Mouse (Mus musculus) embryonic facial prominence, embryonic 14.5 days (tissue): ENCODE measurements at regions not wholly inside any gene's neighbourhood (a gene's known extent, or its start where the extent isn't known, plus 50 kb on each side); places are given as distances from the start of the nearest gene placed in this dataset.
A peak's percentile ranks its signal among the peaks of the same experiment; 100 is the strongest.

Source experiments
- ATAC-seq: fragments of 200-750 bp; cut with Nextera tagmentation; 2 replicates; pipeline ENCODE4 v1.8.0; 2017; ENCODE audit warnings: low read depth, moderate number of reproducible peaks, moderate TSS enrichment
- DNase-seq: peaks from one replicate; pipeline ENCODE4 v3.0.0-alpha.2; 2015; ENCODE audit warnings: low spot score
- H3K27ac ChIP-seq: fragments of 300-500 bp; sonication (generic); replicated peaks from 2 replicates; pipeline ENCODE4 v1.5.1; 2014; ENCODE audit warnings: low read depth, mild to moderate bottlenecking, low read length, moderate library complexity
- H3K27me3 ChIP-seq: fragments of 300-500 bp; sonication (generic); replicated peaks from 2 replicates; pipeline ENCODE4 v1.6.1; 2014; ENCODE audit warnings: low read length; ENCODE audit not compliant: control insufficient read depth, insufficient read depth
- H3K36me3 ChIP-seq: fragments of 300-500 bp; sonication (generic); 2 replicates; pipeline ENCODE4 v1.6.1; 2014; ENCODE audit warnings: low read length, mixed read lengths; ENCODE audit not compliant: control insufficient read depth, insufficient read depth
- H3K4me1 ChIP-seq: fragments of 300-500 bp; sonication (generic); 2 replicates; pipeline ENCODE4 v1.6.1; 2014; ENCODE audit warnings: antibody characterized with exemption, low read length; ENCODE audit not compliant: control insufficient read depth, insufficient read depth
- H3K4me2 ChIP-seq: fragments of 300-500 bp; sonication (generic); 2 replicates; pipeline ENCODE4 v1.6.1; 2014; ENCODE audit warnings: low read depth, mild to moderate bottlenecking, low read length, moderate library complexity, mixed read lengths
- H3K4me3 ChIP-seq: fragments of 300-500 bp; sonication (generic); 2 replicates; pipeline ENCODE4 v1.5.1; 2014; ENCODE audit warnings: low read depth, mild to moderate bottlenecking, low read length
- H3K9ac ChIP-seq: fragments of 300-500 bp; sonication (generic); 2 replicates; pipeline ENCODE4 v1.6.1; 2014; ENCODE audit warnings: low read depth, mild to moderate bottlenecking, low read length, moderate library complexity, mixed read lengths
- H3K9me3 ChIP-seq: fragments of 300-500 bp; sonication (generic); 2 replicates; pipeline ENCODE4 v1.6.1; 2016; ENCODE audit warnings: low read length; ENCODE audit not compliant: control insufficient read depth
- WGBS: fragments of 180-500 bp; shearing (Covaris S2); extraction: QIAGEN DNeasy Blood & Tissue Kit; methylation state at CpG from one replicate; pipeline ENCODE4 v1.1.7; 2014; 5-methylcytosine and 5-hydroxymethylcytosine counted together

DNA sequence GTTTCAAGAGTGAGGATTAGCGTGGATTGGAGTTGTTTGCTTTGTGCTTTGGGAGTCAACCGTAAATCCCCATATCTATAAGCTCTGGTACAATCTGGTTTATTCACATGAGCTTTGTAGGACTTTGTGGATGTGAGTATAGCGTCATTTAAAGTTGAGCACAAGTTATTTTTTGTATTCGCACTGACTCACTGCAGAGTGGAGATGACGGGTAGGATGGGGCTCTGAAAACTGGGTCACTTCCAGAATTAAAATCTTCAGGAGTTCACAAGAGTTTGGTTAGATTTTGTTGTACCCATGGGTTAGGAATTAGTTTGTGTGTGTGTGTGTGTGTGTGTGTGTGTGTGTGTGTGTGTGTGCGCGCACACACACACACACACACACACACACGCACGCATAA is 345.7 kb upstream of the Kif2a start:
- Histone ChIP-seq H3K27ac (no peak overlapping the region), H3K9ac (no peak overlapping the region), H3K4me3 (no peak overlapping the region), H3K36me3 (no peaks in the 10 kb centered on the region), H3K4me2 (no peak overlapping the region), H3K9me3 (no peaks in the 10 kb centered on the region), H3K4me1 (no peaks in the 10 kb centered on the region), H3K27me3 (no peaks in the 10 kb centered on the region)
- DNase-seq (no peak), ATAC-seq (no peak)
- WGBS, result 90% methylated on average over 7 of the region's 9 CpGs

DNA sequence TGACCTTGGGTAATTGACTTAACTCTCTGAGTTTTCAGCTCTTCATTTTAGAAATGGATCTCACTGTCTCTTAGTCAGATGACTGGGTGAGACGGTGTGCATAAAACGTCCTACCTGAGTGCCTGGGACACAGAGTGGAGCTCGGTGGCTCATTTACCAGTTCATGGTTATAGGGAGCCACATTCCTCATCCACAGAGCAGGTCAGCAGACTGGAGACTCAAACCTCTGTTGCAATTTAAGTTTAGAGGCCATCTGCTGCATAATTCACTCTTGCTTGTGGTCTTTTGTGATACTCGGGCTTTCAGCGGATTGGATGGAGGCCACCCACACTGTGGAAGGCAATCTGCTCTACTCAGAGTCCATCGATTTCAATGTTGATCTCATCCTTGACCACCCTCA is 343.8 kb upstream of the Kif2a start:
- no peaks in the 10 kb centered on the region for H3K9me3 ChIP-seq
- DNase-seq (no peak), ATAC-seq (no peak)
- no peak overlapping the region for H3K4me2 ChIP-seq
- no peaks in the 10 kb centered on the region for H3K36me3 ChIP-seq
- H3K9ac ChIP-seq, result no peak overlapping the region
- no peak overlapping the region for H3K4me3 ChIP-seq
- no peaks in the 10 kb centered on the region for H3K4me1 ChIP-seq
- WGBS, result 84% methylated on average over 6 of the region's 6 CpGs
- H3K27me3 ChIP-seq, result no peaks in the 10 kb centered on the region
- H3K27ac ChIP-seq, result no peak overlapping the region

DNA sequence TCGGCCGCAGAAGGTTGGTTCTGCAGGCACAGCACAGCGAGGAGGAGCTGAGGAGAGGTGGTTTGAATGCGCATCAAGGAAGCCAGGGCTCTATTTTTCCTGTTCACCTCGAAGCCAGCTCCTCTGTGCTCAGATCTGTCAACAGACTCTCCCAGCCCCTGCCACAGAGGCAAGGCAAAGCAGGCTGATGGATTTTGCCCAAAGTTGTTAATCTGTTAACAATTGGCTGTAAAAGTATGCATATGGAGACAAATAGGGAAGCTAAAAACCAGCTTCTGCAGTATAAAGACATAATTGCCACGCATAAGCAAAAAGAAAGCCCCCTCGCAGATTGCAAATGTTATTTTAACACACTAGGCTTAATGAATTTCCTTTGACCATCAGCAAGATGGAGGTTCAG is 343.3 kb upstream of the Kif2a start:
- no peak overlapping the region for H3K27ac ChIP-seq
- H3K36me3 ChIP-seq, result no peaks in the 10 kb centered on the region
- H3K4me1 ChIP-seq, result no peaks in the 10 kb centered on the region
- no peaks in the 10 kb centered on the region for H3K9me3 ChIP-seq
- 80% methylated on average over 7 of the region's 7 CpGs for WGBS
- H3K27me3 ChIP-seq, result no peaks in the 10 kb centered on the region
- ATAC-seq (no peak), DNase-seq (no peak)
- no peak overlapping the region for H3K9ac ChIP-seq
- no peak overlapping the region for H3K4me2 ChIP-seq
- no peak overlapping the region for H3K4me3 ChIP-seq

DNA sequence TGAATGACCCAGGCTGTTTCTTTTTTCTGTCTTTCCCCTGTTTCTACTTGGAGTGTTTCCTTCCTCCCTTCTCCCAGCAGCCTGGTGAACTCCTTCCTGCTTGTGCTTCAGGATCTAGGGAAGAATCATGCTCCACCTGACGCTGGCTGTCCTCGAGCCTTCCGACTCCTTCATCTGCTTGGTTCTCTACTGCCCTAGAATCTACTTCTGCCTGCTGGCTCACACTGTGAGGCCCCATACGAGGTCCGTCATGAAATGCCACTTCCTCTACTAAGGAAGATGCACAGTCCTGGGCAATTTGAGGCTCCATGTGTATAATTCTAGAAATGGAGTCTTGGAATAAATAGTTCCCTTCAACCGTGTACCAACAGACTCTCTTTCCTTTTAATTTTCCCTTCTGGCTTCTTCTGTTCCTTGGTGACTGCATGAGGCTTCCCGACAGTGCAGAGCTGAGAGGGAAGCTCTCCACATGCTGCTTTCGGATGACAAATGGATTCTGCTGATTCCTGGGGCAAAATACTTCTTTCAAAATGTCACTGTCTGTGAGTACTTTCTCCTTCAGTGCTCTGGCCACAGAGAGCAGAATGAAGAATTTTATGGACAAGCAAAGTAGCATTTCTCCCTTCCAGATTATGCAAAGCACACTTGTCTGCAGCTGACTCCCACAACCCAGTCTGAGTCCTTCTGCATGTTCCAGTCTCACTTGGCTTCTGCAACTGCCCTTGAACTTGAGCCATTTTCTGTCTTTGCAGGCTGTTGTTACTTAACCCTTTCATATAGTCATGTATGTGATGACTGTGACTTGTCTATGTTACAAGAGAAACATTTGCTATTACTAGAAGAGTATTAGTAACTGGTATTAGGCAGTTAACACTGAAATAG is 341.1 kb upstream of the Kif2a start:
- Histone ChIP-seq H3K27ac (no peak overlapping the region), H3K4me2 (no peak overlapping the region), H3K36me3 (no peaks in the 10 kb centered on the region), H3K4me3 (no peak overlapping the region), H3K4me1 (no peaks in the 10 kb centered on the region), H3K27me3 (no peaks in the 10 kb centered on the region), H3K9ac (no peak overlapping the region), H3K9me3 (no peaks in the 10 kb centered on the region)
- WGBS, result 70% methylated on average over 8 of the region's 8 CpGs
- DNase-seq (no peak), ATAC-seq (no peak)

DNA sequence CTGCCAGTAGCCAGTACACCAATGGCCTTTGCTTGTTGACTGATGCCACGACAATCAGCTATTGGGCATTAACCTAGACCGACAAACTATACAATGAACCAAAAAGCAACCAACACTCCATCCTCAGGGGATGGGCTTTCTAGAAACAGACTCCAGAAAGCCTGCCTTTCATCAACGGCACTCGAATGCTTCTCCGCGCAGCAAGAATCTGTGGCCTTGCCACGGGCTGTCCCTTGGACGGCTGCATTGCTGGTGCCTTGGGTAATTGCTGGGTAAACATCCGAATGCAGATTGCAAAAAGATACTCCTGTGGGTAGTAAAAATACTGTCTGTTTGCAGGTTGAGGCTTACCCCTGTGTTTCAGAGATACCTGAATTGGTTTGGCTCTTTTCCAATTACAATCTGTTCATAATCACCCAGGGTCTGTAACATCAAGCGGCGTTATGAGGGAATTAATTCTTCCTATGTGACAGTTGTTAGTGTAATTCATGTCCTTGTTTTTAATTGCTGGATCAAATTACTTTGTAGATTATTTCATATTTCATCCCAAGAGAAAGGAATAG is 319.0 kb upstream of the Kif2a start:
- Histone ChIP-seq H3K4me3 (no peak overlapping the region), H3K4me1 (no peaks in the 10 kb centered on the region), H3K9ac (no peak overlapping the region), H3K27ac (no peak overlapping the region), H3K9me3 (no peaks in the 10 kb centered on the region), H3K4me2 (no peak overlapping the region), H3K27me3 (no peaks in the 10 kb centered on the region), H3K36me3 (no peaks in the 10 kb centered on the region)
- peak; percentile 24 for DNase-seq
- WGBS, result 47% methylated on average over 11 of the region's 11 CpGs
- ATAC-seq, result no peak

DNA sequence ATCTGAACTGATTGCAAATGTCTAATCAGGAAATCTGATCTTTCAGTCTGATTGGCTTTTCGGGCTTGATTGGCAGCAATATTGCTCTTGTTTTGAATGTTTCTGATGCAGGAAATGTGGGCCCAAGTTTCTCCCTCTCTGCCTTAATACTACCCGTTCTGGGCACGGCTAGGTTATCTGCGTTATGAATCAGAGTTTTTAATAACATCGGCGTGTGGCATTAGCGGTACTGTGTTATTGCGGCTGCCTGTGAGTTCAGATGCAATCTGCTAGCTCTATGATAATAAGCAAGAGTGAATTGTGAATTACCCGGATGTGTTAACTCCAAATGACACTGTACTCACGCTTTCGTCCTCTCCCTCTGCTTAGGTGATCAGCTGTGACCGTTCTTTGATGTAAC is 316.2 kb upstream of the Kif2a start:
- WGBS, result 77% methylated on average over 12 of the region's 12 CpGs
- DNase-seq, result no peak
- no peak for ATAC-seq
- H3K9ac ChIP-seq, result no peak overlapping the region
- no peaks in the 10 kb centered on the region for H3K9me3 ChIP-seq
- H3K4me2 ChIP-seq, result no peak overlapping the region
- no peak overlapping the region for H3K4me3 ChIP-seq
- no peak overlapping the region for H3K27ac ChIP-seq
- H3K27me3 ChIP-seq, result no peaks in the 10 kb centered on the region
- no peaks in the 10 kb centered on the region for H3K4me1 ChIP-seq
- no peaks in the 10 kb centered on the region for H3K36me3 ChIP-seq

DNA sequence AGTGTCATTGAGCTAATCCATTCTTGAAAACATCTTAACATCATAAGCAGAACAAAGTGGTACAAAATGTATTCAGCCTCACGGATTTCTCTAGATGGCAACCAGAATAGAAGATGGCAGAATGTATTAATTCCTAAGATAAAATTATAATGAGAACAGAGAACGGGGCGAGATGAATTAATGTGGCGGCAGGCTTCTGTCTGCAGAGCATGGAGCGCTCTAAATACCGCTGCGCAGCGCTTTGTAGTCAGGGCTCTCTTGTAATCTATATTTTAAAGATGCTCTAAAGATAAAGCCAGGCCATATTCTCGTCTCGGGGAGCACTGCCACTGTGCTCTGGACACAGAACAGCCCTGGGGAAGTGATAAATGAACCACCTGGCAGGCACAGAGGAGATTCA is 315.2 kb upstream of the Kif2a start:
- 79% methylated on average over 10 of the region's 10 CpGs for WGBS
- Histone ChIP-seq H3K4me2 (no peak overlapping the region), H3K27ac (no peak overlapping the region), H3K9me3 (no peaks in the 10 kb centered on the region), H3K4me3 (no peak overlapping the region), H3K27me3 (no peaks in the 10 kb centered on the region), H3K4me1 (no peaks in the 10 kb centered on the region), H3K9ac (no peak overlapping the region), H3K36me3 (no peaks in the 10 kb centered on the region)
- DNase-seq (no peak), ATAC-seq (no peak)

DNA sequence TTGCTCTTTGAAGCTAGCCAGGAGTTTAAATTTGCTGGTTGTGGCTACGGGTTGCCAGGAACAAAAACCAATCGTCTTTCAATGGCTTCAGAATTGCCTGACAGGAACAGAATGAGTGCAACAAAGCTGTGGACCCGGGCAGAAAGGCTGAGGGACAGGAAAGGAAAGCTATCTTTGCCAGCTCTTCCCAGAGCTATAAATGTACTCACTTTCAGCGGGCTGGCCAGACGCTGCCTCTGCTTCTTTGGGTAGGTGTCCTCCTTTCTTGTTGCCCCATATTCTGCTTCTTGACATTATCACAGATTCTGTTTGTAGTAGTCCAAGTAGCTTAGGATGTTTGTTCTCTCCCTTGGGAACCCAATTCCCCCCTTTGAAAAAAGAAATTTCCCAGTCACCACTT is 307.4 kb upstream of the Kif2a start:
- Histone ChIP-seq H3K9me3 (no peaks in the 10 kb centered on the region), H3K36me3 (no peaks in the 10 kb centered on the region), H3K9ac (no peak overlapping the region), H3K4me3 (no peak overlapping the region), H3K27me3 (no peaks in the 10 kb centered on the region), H3K4me2 (no peak overlapping the region), H3K27ac (no peak overlapping the region), H3K4me1 (no peaks in the 10 kb centered on the region)
- no peak for ATAC-seq
- DNase-seq, result no peak
- WGBS, result 75% methylated on average over 5 of the region's 5 CpGs
